Mouse (Mus musculus) CH12.LX (cell line): ENCODE results near the gene Tent5b. TPM values are rescaled to one million over a fixed set of nuclear protein-coding genes. Genes with fewer than 3 reads are reported as not detected.

Experiments used
- DNase-seq: peaks from one replicate; pipeline ENCODE4 v3.0.0-alpha.2; 2013; ENCODE audit errors: extremely low read depth
- H3K27ac ChIP-seq: 2 replicates; pipeline ENCODE4 v1.5.1; 2012; ENCODE audit warnings: low read depth, mild to moderate bottlenecking, control low read depth, moderate library complexity; ENCODE audit not compliant: insufficient read depth
- H3K27me3 ChIP-seq: replicated peaks from 2 replicates; pipeline ENCODE3; 2012; ENCODE audit warnings: inconsistent platforms
- H3K36me3 ChIP-seq, 2 experiments: replicated peaks in 1 of 2; 2 replicates each; pipeline versions ENCODE3 to v1.6.1; 2012; ENCODE audit warnings: inconsistent platforms in 1 of 2, low read length in 1 of 2, mild to moderate bottlenecking in 1 of 2, mixed read lengths in 1 of 2, moderate library complexity in 1 of 2; ENCODE audit not compliant: control insufficient read depth in 1 of 2, insufficient read depth in 1 of 2
- H3K4me1 ChIP-seq, 2 experiments: 2 replicates each; pipeline ENCODE4 v1.6.1; 2012; ENCODE audit warnings: inconsistent platforms in 1 of 2, moderate library complexity in 1 of 2; ENCODE audit not compliant: insufficient read depth in 2 of 2, control insufficient read depth in 1 of 2
- H3K4me2 ChIP-seq: 2 replicates; pipeline ENCODE4 v1.6.1; 2012; ENCODE audit warnings: low read depth, mild to moderate bottlenecking, control low read depth; ENCODE audit not compliant: poor library complexity, insufficient read depth, severe bottlenecking
- H3K4me3 ChIP-seq, 3 experiments: fragments of 150-350 bp in 1 of 3; sonication (generic) in 1 of 3; replicated peaks in 1 of 3; 2 replicates each; pipeline versions ENCODE3 to v1.5.1; 2011 to 2012; ENCODE audit warnings: low read depth in 2 of 3, low read length in 2 of 3, mild to moderate bottlenecking in 2 of 3, moderate library complexity in 2 of 3, control low read depth in 1 of 3, improper control_type of control experiment in 1 of 3, inconsistent platforms in 1 of 3, mixed read lengths in 1 of 3; ENCODE audit not compliant: poor library complexity in 1 of 3
- H3K79me2 ChIP-seq: replicated peaks from 2 replicates; pipeline ENCODE4 v1.6.1; 2012; ENCODE audit warnings: mild to moderate bottlenecking, moderate library complexity; ENCODE audit not compliant: control insufficient read depth, poor library complexity, insufficient read depth, severe bottlenecking; ENCODE audit errors: extremely low read depth
- H3K9ac ChIP-seq: 2 replicates; pipeline ENCODE4 v1.6.1; 2012; ENCODE audit warnings: low read depth, mild to moderate bottlenecking, control low read depth, moderate library complexity; ENCODE audit not compliant: insufficient read depth
- H3K9me3 ChIP-seq: replicated peaks from 2 replicates; pipeline ENCODE3; 2012; ENCODE audit warnings: low read length, inconsistent platforms, mixed read lengths
- BHLHE40 ChIP-seq: IDR thresholded peaks from 2 replicates; pipeline ENCODE4 v1.6.1; 2011; ENCODE audit warnings: mild to moderate bottlenecking, low read depth, low read length, improper control_type of control experiment
- CHD1 ChIP-seq: IDR thresholded peaks from 2 replicates; pipeline ENCODE4 v1.6.1; 2012; ENCODE audit warnings: low read depth, low read length, improper control_type of control experiment, inconsistent platforms
- CHD2 ChIP-seq: IDR thresholded peaks from 2 replicates; pipeline ENCODE4 v1.6.1; 2011; ENCODE audit warnings: low read length, improper control_type of control experiment
- CTCF ChIP-seq, 2 experiments: IDR thresholded peaks in 1 of 2; conservative IDR thresholded peaks in 1 of 2; 2 replicates each; pipeline ENCODE4 v1.5.1; 2011 to 2012; ENCODE audit warnings: low read depth in 2 of 2, low read length in 2 of 2, improper control_type of control experiment in 1 of 2, inconsistent platforms in 1 of 2, mild to moderate bottlenecking in 1 of 2, moderate library complexity in 1 of 2
- GABPA ChIP-seq: IDR thresholded peaks from 2 replicates; pipeline ENCODE4 v1.6.1; 2012; ENCODE audit warnings: low read depth, low read length, improper control_type of control experiment, inconsistent platforms; ENCODE audit not compliant: insufficient replicate concordance
- JUND ChIP-seq: conservative IDR thresholded peaks from 2 replicates; pipeline ENCODE4 v1.6.1; 2011; ENCODE audit warnings: low read depth, low read length, improper control_type of control experiment
- MAZ ChIP-seq: IDR thresholded peaks from 2 replicates; pipeline ENCODE4 v1.6.1; 2012; ENCODE audit warnings: low read depth, mild to moderate bottlenecking, inconsistent platforms, low read length, improper control_type of control experiment, moderate library complexity
- MEF2A ChIP-seq: IDR thresholded peaks from 2 replicates; pipeline ENCODE4 v1.6.1; 2014; ENCODE audit warnings: low read depth, mild to moderate bottlenecking, inconsistent platforms, low read length, improper control_type of control experiment, borderline replicate concordance
- MXI1 ChIP-seq: IDR thresholded peaks from 2 replicates; pipeline ENCODE4 v1.6.1; 2011; ENCODE audit warnings: mild to moderate bottlenecking, low read depth, low read length, improper control_type of control experiment
- MYC ChIP-seq: IDR thresholded peaks from 2 replicates; pipeline ENCODE4 v1.6.1; 2011; ENCODE audit warnings: low read depth, mild to moderate bottlenecking, improper control_type of control experiment, low read length
- NRF1 ChIP-seq: IDR thresholded peaks from 2 replicates; pipeline ENCODE4 v1.6.1; 2014; ENCODE audit warnings: low read depth, mild to moderate bottlenecking, inconsistent platforms, low read length, improper control_type of control experiment, moderate library complexity
- PAX5 ChIP-seq: IDR thresholded peaks from 2 replicates; pipeline ENCODE4 v1.6.1; 2012; ENCODE audit warnings: low read length, inconsistent platforms, mixed read lengths
- POLR2A ChIP-seq: IDR thresholded peaks from 2 replicates; pipeline ENCODE4 v1.6.1; 2011; ENCODE audit warnings: low read depth, mild to moderate bottlenecking, improper control_type of control experiment, low read length
- POLR2AphosphoS2 ChIP-seq: IDR thresholded peaks from 2 replicates; pipeline ENCODE4 v1.6.1; 2011; ENCODE audit warnings: low read depth, low read length, improper control_type of control experiment
- RAD21 ChIP-seq: IDR thresholded peaks from 2 replicates; pipeline ENCODE4 v1.6.1; 2011; ENCODE audit warnings: low read depth, mild to moderate bottlenecking, low read length, improper control_type of control experiment, moderate library complexity
- SIN3A ChIP-seq: IDR thresholded peaks from 2 replicates; pipeline ENCODE4 v1.6.1; 2012; ENCODE audit warnings: low read length, improper control_type of control experiment, inconsistent platforms
- SMC3 ChIP-seq: IDR thresholded peaks from 2 replicates; pipeline ENCODE4 v1.6.1; 2011; ENCODE audit warnings: low read depth, low read length, improper control_type of control experiment
- TBP ChIP-seq: conservative IDR thresholded peaks from 2 replicates; pipeline ENCODE4 v1.6.1; 2011; ENCODE audit warnings: low read depth, low read length, improper control_type of control experiment
- TCF12 ChIP-seq: IDR thresholded peaks from 2 replicates; pipeline ENCODE4 v1.6.1; 2014; ENCODE audit warnings: low read depth, mild to moderate bottlenecking, inconsistent platforms, low read length, improper control_type of control experiment
- ZKSCAN1 ChIP-seq: IDR thresholded peaks from 2 replicates; pipeline ENCODE4 v1.6.1; 2012; ENCODE audit warnings: low read depth, inconsistent platforms, low read length, improper control_type of control experiment, borderline replicate concordance
- ZMIZ1 ChIP-seq: IDR thresholded peaks from 2 replicates; pipeline ENCODE4 v1.6.1; 2012; ENCODE audit warnings: low read depth, mild to moderate bottlenecking, inconsistent platforms, low read length, improper control_type of control experiment
- dilution Hi-C: fragments of 300-500 bp; cut with MboI; formaldehyde crosslinking; loops from 2 replicates; pipeline ENCODE4 v1.14.3; 2020; ENCODE audit warnings: low sequenced_read_pairs; ENCODE audit not compliant: extremely low pct_unique_long_range_greater_than_20kb, extremely low pct_ligation_motif_present
- in situ Hi-C: fragments of 300-500 bp; cut with MboI; formaldehyde crosslinking; loops from 3 replicates; pipeline ENCODE4 v1.14.3; 2019; ENCODE audit warnings: low sequenced_read_pairs, low pct_ligation_motif_present, low pct_unique_long_range_greater_than_20kb, mixed read lengths
- polyA plus RNA-seq: library from polyadenylated mRNA; unstranded; fragments of >175 nt; gene quantifications from 2 replicates; pipeline ENCODE4 v1.2.1, GENCODE M21; 2012; ENCODE audit warnings: low read depth; ENCODE audit not compliant: insufficient read length
- total RNA-seq, 2 experiments: library from RNA; depleted of rRNA; stranded (reverse); fragments of 300-350 nt in 1 of 2; fragments of >200 nt in 1 of 2; gene quantifications; 2 replicates each; pipeline ENCODE4 v1.2.3; 2012 to 2014

The Tent5b gene
- total and polyA plus RNA-seq, 3 experiments, result not detected

DNA sequence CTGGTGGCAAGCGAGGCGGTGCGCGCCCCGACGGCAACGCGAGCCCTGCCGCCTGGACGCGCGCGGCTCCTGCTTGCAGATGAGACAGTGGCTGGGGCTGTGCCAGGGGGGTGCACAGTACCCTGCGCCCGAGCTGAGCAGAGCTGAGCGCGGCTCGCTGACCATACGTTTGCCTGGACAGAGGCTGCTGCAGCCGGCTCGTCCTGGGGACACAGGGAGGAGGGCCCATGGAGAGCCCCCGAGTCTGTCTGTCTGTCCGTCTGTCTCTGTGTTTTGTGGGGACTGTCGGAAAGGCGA is 39.4 kb downstream of the Tent5b start:
- TF ChIP-seq MYC (no peak), CTCF (conservative IDR thresholded peaks at IDR 0.05 in 1 of 2, IDR thresholded peaks at IDR 0.05 in 1 of 2; ENCODE audit: low read depth in 2 of 2, low read length in 2 of 2) (no peak), JUND (no peak), MAZ (no peak), POLR2AphosphoS2 (no peak), SIN3A (no peak), POLR2A (no peak), NRF1 (no peak), CHD2 (no peak), TCF12 (no peak), ZKSCAN1 (no peak), SMC3 (no peak), GABPA (no peak)
- TF ChIP-seq, all 38 proteins: peak for 0
- in situ Hi-C loops, result no loop called here
- dilution Hi-C loops, result no loop called here
- Histone ChIP-seq H3K36me3 (no peaks in the 10 kb centered on the region), H3K9ac (no peak overlapping the region), H3K4me3 (no peak overlapping the region), H3K4me1 (no peaks in the 10 kb centered on the region), H3K27ac (no peak overlapping the region), H3K9me3 (no peaks in the 10 kb centered on the region), H3K79me2 (no peaks in the 10 kb centered on the region), H3K27me3 (peaks cover 14% of the 10 kb centered on the region), H3K4me2 (no peak overlapping the region)
- no peak for DNase-seq

DNA sequence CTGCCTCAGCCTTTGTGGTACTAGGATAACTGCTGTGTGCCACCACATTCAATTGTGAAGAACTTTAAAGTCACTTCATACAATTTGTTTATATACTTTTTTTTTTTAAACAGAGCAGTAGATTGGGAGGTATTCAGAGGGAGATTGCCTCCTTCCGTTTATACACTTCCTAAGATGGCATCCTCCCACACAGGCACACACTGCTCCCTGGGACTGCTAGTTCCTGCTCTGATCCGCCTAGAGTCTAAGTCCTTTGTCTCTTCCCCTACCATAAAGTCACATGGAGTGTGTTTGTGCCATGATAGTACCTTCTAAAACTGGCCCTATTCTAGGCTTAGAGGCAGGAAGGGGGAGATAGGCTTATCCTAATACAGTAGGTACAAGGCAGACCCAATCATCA is 41.6 kb downstream of the Tent5b start:
- DNase-seq, result no peak
- H3K9ac ChIP-seq, result no peak overlapping the region
- H3K4me1 ChIP-seq, result no peaks in the 10 kb centered on the region
- no peaks in the 10 kb centered on the region for H3K9me3 ChIP-seq
- in situ Hi-C loops, result no loop called here
- no peaks in the 10 kb centered on the region for H3K79me2 ChIP-seq
- H3K36me3 ChIP-seq, result no peaks in the 10 kb centered on the region
- dilution Hi-C loops, result no loop called here
- TF ChIP-seq CHD2 (no peak), SIN3A (no peak)
- peaks cover 7% of the 10 kb centered on the region for H3K27me3 ChIP-seq
- no peak overlapping the region for H3K4me3 ChIP-seq
- H3K4me2 ChIP-seq, result no peak overlapping the region
- H3K27ac ChIP-seq, result no peak overlapping the region

DNA sequence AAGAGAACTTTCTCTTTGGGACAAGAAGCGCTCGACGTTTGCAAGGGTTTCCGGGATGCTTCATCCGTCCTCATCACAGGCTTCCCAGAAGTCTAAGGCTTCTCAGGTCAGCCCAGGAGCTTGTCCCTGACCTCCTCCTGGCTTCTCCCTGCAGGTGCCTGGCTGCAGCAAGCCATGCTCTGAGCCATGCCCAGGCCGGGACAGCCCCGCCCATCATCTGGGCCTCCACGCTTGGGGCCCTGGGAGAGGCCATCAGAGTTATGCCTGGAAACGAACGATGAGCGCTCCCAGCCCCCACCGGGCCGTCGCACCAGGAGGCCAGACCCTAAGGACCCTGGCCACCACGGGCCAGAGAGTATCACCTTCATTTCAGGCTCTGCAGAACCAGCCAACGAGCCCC is 47.9 kb downstream of the Tent5b start:
- TF ChIP-seq TCF12 (no peak), MAZ (no peak), TBP (no peak), ZMIZ1 (no peak), CHD1 (no peak), JUND (no peak), MXI1 (no peak), RAD21 (no peak), PAX5 (no peak), ZKSCAN1 (no peak), MEF2A (no peak), BHLHE40 (no peak)
- in situ Hi-C loops (no loop called here), dilution Hi-C loops (no loop called here)
- DNase-seq, result no peak
- no peak overlapping the region for H3K27ac ChIP-seq
- H3K27me3 ChIP-seq, result no peaks in the 10 kb centered on the region
- H3K9ac ChIP-seq, result no peak overlapping the region
- peaks cover 12% of the 10 kb centered on the region for H3K9me3 ChIP-seq
- H3K4me1 ChIP-seq, result no peaks in the 10 kb centered on the region
- no peak overlapping the region for H3K4me2 ChIP-seq
- no peaks in the 10 kb centered on the region for H3K79me2 ChIP-seq
- H3K4me3 ChIP-seq, result no peak overlapping the region
- H3K36me3 ChIP-seq, result peaks cover 36 to 50% of the 10 kb centered on the region in 2 experiments
